Mouse (Mus musculus) heart, postnatal 0 days (tissue): ENCODE results near the gene Tdrd1.

Experiments
- CTCF ChIP-seq: IDR thresholded peaks from 2 replicates; pipeline ENCODE4 v1.5.1; 2016; ENCODE audit warnings: antibody characterized with exemption, control low read depth, low read depth
- EP300 ChIP-seq: IDR thresholded peaks from 2 replicates; pipeline ENCODE4 v1.6.1; 2016; ENCODE audit warnings: antibody characterized with exemption, low read depth

DNA sequence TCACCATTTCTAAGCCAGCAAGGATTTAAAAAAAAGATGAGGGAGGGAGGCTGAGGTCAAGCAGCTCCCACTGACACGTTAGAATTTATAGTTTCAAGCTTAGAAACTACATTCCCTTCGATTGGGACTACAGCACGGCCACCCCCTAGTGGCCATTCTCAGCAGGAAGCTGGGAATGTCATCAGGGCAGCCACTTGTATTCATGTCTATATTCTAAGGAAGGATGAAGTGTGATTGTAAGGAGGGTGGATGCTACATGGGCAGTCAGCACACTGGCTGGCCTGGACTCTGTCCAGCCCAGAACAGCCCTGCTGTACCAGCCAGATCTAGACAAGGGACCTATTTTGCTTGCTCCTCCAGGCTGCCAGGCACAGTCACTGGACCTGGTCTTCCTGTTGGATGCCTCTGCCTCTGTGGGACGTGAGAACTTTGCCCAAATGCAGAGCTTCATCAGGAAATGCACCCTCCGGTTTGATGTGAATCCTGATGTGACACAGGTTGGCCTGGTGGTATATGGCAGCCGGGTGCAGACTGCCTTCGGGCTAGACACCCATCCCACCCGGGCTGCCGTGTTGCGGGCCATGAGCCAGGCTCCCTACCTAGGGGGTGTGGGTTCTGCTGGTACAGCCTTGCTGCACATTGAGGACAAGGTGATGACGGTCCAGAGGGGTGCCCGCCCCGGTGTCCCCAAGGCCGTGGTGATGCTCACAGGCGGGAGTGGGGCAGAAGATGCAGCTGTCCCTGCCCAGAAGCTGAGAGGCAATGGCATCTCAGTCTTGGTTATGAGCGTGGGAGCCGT is 82.7 kb downstream of the Tdrd1 start:
- TF ChIP-seq CTCF (peak; percentile 89), EP300 (no peak)
